Mouse (Mus musculus): ENCODE measurements around the gene Oxct2b. TPM values are rescaled to one million over a fixed set of nuclear protein-coding genes. Genes with fewer than 3 reads are reported as not detected.
"Not testable (repeated sequence)": the region's sequence is repeated elsewhere in the genome, so short reads cannot be mapped to it uniquely, and the experiment has no call there.

Oxct2b gene
- polyA plus RNA-seq, 1 experiment from 2014 or later: 0.13 TPM

- not testable (repeated sequence) for H3K4me3 ChIP-seq; H3K27me3 ChIP-seq (replicated peaks); H3K4me2 ChIP-seq (replicated peaks); H3K9ac ChIP-seq; H3K36me3 ChIP-seq; H3K27ac ChIP-seq; H3K4me1 ChIP-seq; ATAC-seq (ENCODE audit: low FRiP score, low read depth); H3K9me3 ChIP-seq
- WGBS: 77% methylated on average over 3 of the region's 3 CpGs
Measured at GRCm38 (mm10) chr4:123161251-123161650, 45.2 kb downstream of the Oxct2b start.

GRCm38 (mm10) chr4:123162305-123162917, 46.3 kb downstream of the Oxct2b start:
- Histone ChIP-seq H3K4me3 (no peak overlapping the region), H3K4me2 (replicated peaks) (peak overlapping the region; percentile 29; the same call in 1 of the 2 replicates), H3K27ac (no peak overlapping the region), H3K9ac (no peak overlapping the region), H3K36me3 (no peaks in the 10 kb centered on the region), H3K27me3 (replicated peaks) (0 out of 2 replicates have a peak, but pooled peaks cover 9% of the 10 kb centered on the region), H3K9me3 (0 out of 2 replicates have a peak, but pooled peaks cover 4% of the 10 kb centered on the region), H3K4me1 (no peaks in the 10 kb centered on the region)
- 17% methylated on average over 15 of the region's 15 CpGs for WGBS
- ATAC-seq (ENCODE audit: low FRiP score, low read depth): no peak

GRCm38 (mm10) chr4:123164157-123164556, 48.1 kb downstream of the Oxct2b start:
- no peaks in the 10 kb centered on the region for H3K4me1 ChIP-seq
- H3K9me3 ChIP-seq: peaks cover 6% of the 10 kb centered on the region; the same call in 1 of the 2 replicates
- no peak for ATAC-seq (ENCODE audit: low FRiP score, low read depth)
- no peak overlapping the region for H3K4me2 ChIP-seq (replicated peaks)
- no peak overlapping the region for H3K4me3 ChIP-seq
- no peak overlapping the region for H3K27ac ChIP-seq
- no peaks in the 10 kb centered on the region for H3K36me3 ChIP-seq
- H3K27me3 ChIP-seq (replicated peaks): 0 out of 2 replicates have a peak, but pooled peaks cover 9% of the 10 kb centered on the region
- WGBS: 75% methylated on average over 15 of the region's 15 CpGs
- no peak overlapping the region for H3K9ac ChIP-seq

Other genes with a start within 250 kb of the Oxct2b start
- gene Cap1, start 230.2 kb upstream of the Oxct2b start, polyA plus RNA-seq (2016; fragmentation: Nextera tagmentation; extraction: Ambion mirVana): 34.7 and 59.7 TPM in 2 replicates
- gene Mfsd2a, start 155.1 kb upstream of the Oxct2b start, polyA plus RNA-seq (2016; fragmentation: Nextera tagmentation; extraction: Ambion mirVana): 21.4 and 22.0 TPM in 2 replicates
- gene Mycl, start 120.6 kb upstream of the Oxct2b start, polyA plus RNA-seq (2016; fragmentation: Nextera tagmentation; extraction: Ambion mirVana): 123 and 125 TPM in 2 replicates
- gene Trit1, start 99.7 kb upstream of the Oxct2b start, polyA plus RNA-seq (2016; fragmentation: Nextera tagmentation; extraction: Ambion mirVana): 26.6 and 29.7 TPM in 2 replicates
- 0.22 and 0.29 TPM in 2 replicates for gene Bmp8b, start 11.1 kb upstream of the Oxct2b start, polyA plus RNA-seq (2016; fragmentation: Nextera tagmentation; extraction: Ambion mirVana)
- 80.1 and 80.9 TPM in 2 replicates for gene Ppie, start 23.7 kb downstream of the Oxct2b start, polyA plus RNA-seq (2016; fragmentation: Nextera tagmentation; extraction: Ambion mirVana)
- 3.8 and 4.2 TPM in 2 replicates for gene Hpcal4, start 67.0 kb downstream of the Oxct2b start, polyA plus RNA-seq (2016; fragmentation: Nextera tagmentation; extraction: Ambion mirVana)
- gene Nt5c1a, start 85.2 kb downstream of the Oxct2b start, polyA plus RNA-seq (2016; fragmentation: Nextera tagmentation; extraction: Ambion mirVana): 0.15 TPM in 1 of 2 replicates, not detected in the other
- 20.1 and 24.6 TPM in 2 replicates for gene Heyl, start 117.3 kb downstream of the Oxct2b start, polyA plus RNA-seq (2016; fragmentation: Nextera tagmentation; extraction: Ambion mirVana)
- 27.5 and 28.1 TPM in 2 replicates for gene Pabpc4, start 146.1 kb downstream of the Oxct2b start, polyA plus RNA-seq (2016; fragmentation: Nextera tagmentation; extraction: Ambion mirVana)
- gene Oxct2a, start 207.4 kb downstream of the Oxct2b start, polyA plus RNA-seq (2016; fragmentation: Nextera tagmentation; extraction: Ambion mirVana): not detected in 2 replicates
- 0.41 and 0.45 TPM in 2 replicates for gene Bmp8a, start 227.0 kb downstream of the Oxct2b start, polyA plus RNA-seq (2016; fragmentation: Nextera tagmentation; extraction: Ambion mirVana)

Measured in neural tube, embryonic 12.5 days (tissue).